Mouse (Mus musculus) kidney, embryonic 14.5 days (tissue): Measurements from ENCODE around the gene Fam171a2. TPM values are rescaled to one million over a fixed set of nuclear protein-coding genes. Genes with fewer than 3 reads are reported as not detected.
"Not testable (repeated sequence)": the region's sequence is repeated elsewhere in the genome, so short reads cannot be mapped to it uniquely, and the experiment has no call there.

Experiments
- ATAC-seq: fragments of 200-750 bp; cut with Nextera tagmentation; 2 replicates; pipeline ENCODE4 v1.8.0; 2017; ENCODE audit warnings: moderate number of reproducible peaks, mild to moderate bottlenecking, moderate TSS enrichment, moderate library complexity; ENCODE audit not compliant: low FRiP score, low TSS enrichment
- H3K27ac ChIP-seq: fragments of 300-500 bp; sonication (generic); 2 replicates; pipeline ENCODE4 v1.5.1; 2014; ENCODE audit warnings: low read depth, mild to moderate bottlenecking, low read length, moderate library complexity, mixed read lengths
- H3K27me3 ChIP-seq: fragments of 300-500 bp; sonication (generic); 2 replicates; pipeline ENCODE4 v1.6.1; 2014; ENCODE audit warnings: mild to moderate bottlenecking, low read length; ENCODE audit not compliant: control insufficient read depth, insufficient read depth
- H3K36me3 ChIP-seq: fragments of 300-500 bp; sonication (generic); 2 replicates; pipeline ENCODE4 v1.6.1; 2014; ENCODE audit warnings: low read length, mixed read lengths; ENCODE audit not compliant: control insufficient read depth, insufficient read depth
- H3K4me1 ChIP-seq: fragments of 300-500 bp; sonication (generic); 2 replicates; pipeline ENCODE4 v1.6.1; 2014; ENCODE audit warnings: low read length, mixed read lengths; ENCODE audit not compliant: control insufficient read depth, insufficient read depth
- H3K4me2 ChIP-seq: fragments of 300-500 bp; sonication (generic); replicated peaks from 2 replicates; pipeline ENCODE4 v1.6.1; 2014; ENCODE audit warnings: low read depth, mild to moderate bottlenecking, low read length
- H3K4me3 ChIP-seq: fragments of 300-500 bp; sonication (generic); 2 replicates; pipeline ENCODE4 v1.5.1; 2014; ENCODE audit warnings: mild to moderate bottlenecking, low read length
- H3K9ac ChIP-seq: fragments of 300-500 bp; sonication (generic); 2 replicates; pipeline ENCODE4 v1.6.1; 2014; ENCODE audit warnings: low read depth, mild to moderate bottlenecking, low read length, moderate library complexity
- H3K9me3 ChIP-seq: fragments of 300-500 bp; sonication (generic); 2 replicates; pipeline ENCODE4 v1.6.1; 2016; ENCODE audit warnings: low read length; ENCODE audit not compliant: control insufficient read depth
- WGBS: fragments of 180-500 bp; shearing (Covaris S2); extraction: QIAGEN DNeasy Blood & Tissue Kit; methylation state at CpG from one replicate; pipeline ENCODE4 v1.1.7; 2014; 5-methylcytosine and 5-hydroxymethylcytosine counted together
- polyA plus RNA-seq: library from polyadenylated mRNA; unstranded; fragments of >200 nt; fragmentation: Nextera tagmentation; extraction: Ambion mirVana; gene quantifications from 2 replicates; pipeline ENCODE4 v1.2.1, GENCODE M21; 2014

Gene Fam171a2
- polyA plus RNA-seq, 1 experiment from 2014 or later: 12.3 TPM

DNA sequence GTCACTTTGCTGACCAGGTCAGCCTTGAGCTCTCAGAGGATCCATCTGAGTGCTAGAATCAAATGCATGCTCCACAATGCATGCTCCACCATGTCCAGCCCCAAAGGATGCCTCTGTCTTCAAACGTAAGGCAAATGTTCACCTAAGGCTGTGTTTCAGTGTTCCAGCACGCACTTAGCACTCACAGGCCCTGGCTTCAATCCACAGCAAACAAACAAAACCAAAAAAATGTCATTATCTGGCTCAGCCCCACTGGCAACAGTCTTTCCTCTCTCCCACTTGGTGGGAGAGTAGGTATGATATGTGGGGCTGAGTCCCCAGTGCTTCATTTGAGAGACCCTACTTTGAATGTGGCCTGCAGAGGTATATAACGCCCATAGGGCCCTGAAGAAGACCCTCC is 36.4 kb downstream of the Fam171a2 start:
- WGBS: 73% methylated on average over 3 of the region's 3 CpGs
- no peak for ATAC-seq

DNA sequence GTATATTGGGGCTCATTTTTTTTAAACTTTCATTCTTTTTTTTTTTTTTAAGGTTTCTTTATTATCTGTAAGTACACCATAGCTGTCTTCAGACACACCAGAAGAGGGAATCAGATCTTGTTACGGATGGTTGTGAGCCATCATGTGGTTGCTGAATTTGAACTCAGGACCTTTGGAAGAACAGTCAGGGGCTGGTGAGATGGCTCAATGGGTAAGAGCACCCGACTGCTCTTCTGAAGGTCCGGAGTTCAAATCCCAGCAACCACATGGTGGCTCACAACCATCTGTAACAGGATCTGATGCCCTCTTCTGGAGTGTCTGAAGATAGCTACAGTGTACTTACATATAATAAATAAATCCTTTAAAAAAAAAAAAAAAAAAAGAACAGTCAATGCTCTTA is 37.1 kb downstream of the Fam171a2 start:
- not testable (repeated sequence) for H3K9ac ChIP-seq, ATAC-seq, H3K9me3 ChIP-seq, H3K4me2 ChIP-seq, H3K27me3 ChIP-seq, H3K4me3 ChIP-seq, H3K27ac ChIP-seq, H3K36me3 ChIP-seq
- WGBS: 99% methylated on average over 3 of the region's 3 CpGs
- peaks cover 12% of the 10 kb centered on the region for H3K4me1 ChIP-seq

More for the DNA sequence above, 36.4 kb downstream of the Fam171a2 start:
- Histone ChIP-seq H3K4me3 (no peak overlapping the region), H3K27me3 (no peaks in the 10 kb centered on the region), H3K9me3 (no peaks in the 10 kb centered on the region), H3K4me2 (no peak overlapping the region), H3K27ac (no peak overlapping the region), H3K4me1 (peaks cover 5% of the 10 kb centered on the region), H3K36me3 (no peaks in the 10 kb centered on the region), H3K9ac (no peak overlapping the region)

DNA sequence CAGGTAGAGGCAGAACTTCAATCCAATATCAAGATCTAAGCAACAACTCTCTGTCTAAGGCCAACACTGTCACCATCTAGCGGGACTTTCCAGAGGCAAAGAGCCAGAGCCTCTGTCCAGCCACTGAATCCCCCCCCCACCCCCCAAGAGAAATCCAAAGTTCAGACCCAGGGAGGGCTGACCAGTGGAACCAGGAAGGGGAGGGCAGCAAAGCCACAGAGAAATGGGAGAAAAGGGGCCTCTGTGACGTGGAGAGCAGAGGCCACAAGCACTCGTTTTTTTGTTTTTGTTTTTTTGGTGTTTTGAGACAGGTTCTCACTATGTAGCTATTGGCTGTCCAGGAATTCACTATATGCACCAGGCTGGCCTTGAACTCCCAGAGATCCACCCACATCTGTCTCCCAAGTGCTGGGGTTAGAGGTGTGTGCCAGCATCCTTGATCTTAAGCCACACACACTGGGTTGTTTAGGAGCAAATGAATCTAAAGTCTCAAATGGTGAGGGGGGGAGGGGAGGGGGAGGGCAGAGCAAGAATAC is 37.6 kb downstream of the Fam171a2 start:
- H3K27ac ChIP-seq: no peak overlapping the region
- 73% methylated on average over 3 of the region's 3 CpGs for WGBS
- peaks cover 1% of the 10 kb centered on the region for H3K36me3 ChIP-seq

DNA sequence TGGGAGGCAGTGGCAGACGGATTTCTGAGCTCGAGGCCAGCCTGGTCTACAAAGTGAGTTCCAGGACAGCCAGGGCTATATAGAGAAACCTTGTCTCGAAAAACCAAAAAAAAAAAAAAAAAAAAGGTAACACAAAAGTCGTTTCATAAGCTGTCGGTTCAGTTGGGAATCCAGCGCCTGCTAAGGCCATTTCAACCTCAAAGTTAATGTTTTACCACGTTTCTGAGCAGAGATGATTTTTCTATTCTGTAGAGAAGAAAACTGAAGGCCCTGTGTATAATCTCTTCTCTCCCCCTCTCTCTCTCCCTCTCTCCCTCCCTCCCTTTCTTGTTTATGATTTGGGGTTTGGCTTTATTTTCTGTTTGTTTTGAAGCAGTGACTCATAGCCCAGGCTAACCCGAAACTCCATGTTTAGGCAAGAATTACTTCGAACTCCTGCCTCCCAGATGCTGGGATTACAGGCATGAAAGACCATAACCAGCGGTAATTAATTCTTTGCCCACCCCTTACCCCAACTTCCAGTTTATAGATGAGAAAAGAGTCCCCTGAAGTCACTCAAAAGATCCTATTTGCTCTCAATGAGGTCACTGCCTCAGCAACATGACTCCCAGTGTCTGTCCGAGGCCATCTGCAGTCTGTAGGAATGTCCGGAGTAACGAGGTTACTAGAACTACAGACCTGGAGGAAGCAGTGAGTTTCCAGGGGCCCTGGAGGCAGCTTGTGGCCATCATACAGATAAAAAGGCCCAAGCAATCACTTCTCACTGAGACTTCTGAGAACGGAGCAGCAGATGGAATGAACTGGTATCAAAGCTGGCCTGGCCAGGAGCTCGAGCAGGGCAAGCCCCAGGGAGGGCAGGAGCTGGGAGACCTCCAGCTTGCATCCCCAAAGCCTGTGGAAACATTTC is 38.3 kb downstream of the Fam171a2 start:
- peak overlapping the region; percentile 76 for H3K4me2 ChIP-seq
- peak overlapping the region; percentile 78 for H3K4me3 ChIP-seq
- H3K36me3 ChIP-seq: peaks cover 8% of the 10 kb centered on the region
- peaks cover 18% of the 10 kb centered on the region for H3K4me1 ChIP-seq
- peak overlapping the region; percentile 53; the same call in 1 of the 2 replicates for H3K27ac ChIP-seq
- no peak overlapping the region; the same call in 1 of the 2 replicates for H3K9ac ChIP-seq
- no peaks in the 10 kb centered on the region for H3K9me3 ChIP-seq
- 30% methylated on average over 14 of the region's 15 CpGs for WGBS
- no peaks in the 10 kb centered on the region for H3K27me3 ChIP-seq
- ATAC-seq: no peak

More for the DNA sequence above, 37.6 kb downstream of the Fam171a2 start:
- H3K9me3 ChIP-seq: no peaks in the 10 kb centered on the region
- H3K9ac ChIP-seq: no peak overlapping the region
- H3K4me1 ChIP-seq: peaks cover 14% of the 10 kb centered on the region
- ATAC-seq: no peak
- no peak overlapping the region for H3K4me2 ChIP-seq
- no peaks in the 10 kb centered on the region for H3K27me3 ChIP-seq
- no peak overlapping the region for H3K4me3 ChIP-seq

DNA sequence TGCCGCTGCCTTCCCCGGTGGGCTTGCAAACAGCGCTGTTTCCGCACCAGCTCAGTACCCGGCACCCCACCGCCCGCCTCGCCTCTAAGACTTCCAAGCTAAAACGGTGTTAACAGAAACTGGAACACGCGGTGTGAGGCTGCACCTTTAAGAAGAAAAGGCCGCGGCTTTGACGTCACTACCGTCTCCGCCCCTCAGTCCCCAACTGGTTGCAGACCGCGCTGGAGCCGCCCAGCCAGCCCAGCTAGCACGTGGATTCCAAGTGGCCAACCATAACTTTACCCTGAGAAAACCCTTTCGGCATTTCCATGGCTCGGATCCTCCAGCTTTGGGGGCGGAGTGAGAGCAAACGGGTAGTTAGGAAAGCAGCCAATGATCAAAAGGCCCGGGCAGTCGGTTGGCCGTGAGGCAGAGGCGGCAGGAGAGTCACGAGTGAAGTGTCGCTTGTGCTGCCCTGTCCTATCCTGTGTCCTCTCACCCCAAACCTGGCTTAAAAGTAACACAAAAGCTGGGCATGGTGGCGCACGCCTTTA is 39.1 kb downstream of the Fam171a2 start:
- WGBS: under 1% methylated on average over 32 of the region's 32 CpGs
- peak overlapping the region; percentile 78 for H3K4me3 ChIP-seq

DNA sequence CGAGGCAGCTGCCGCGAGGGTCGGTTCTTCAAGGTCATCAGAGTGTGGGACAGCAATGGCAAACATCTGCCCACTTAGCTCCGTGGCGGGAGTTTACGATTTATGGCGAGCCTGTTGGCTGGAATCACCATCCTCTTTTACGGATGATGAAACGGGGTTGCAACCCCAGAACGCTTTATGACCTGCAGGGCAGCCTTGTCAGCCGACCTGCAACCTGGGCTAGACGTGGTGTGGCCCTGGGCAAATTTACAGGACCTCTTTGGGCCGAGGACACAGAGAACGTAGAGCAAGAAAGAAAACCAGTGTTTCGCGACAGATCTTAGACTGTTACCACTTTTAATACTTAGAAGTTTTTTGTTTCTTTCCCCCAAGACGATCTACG is 39.7 kb downstream of the Fam171a2 start, which contains the start of gene Slc25a39:
Gene Slc25a39 (minus strand): TSS at position 113 of the 382 bp plus-strand sequence.
- peak; percentile 13; the same call in 1 of the 2 replicates for ATAC-seq
- H3K27ac ChIP-seq: peak within 1 kb of the TSS; percentile 97
- peaks cover 21% of the 10 kb centered on the region for H3K36me3 ChIP-seq
- peaks cover 18% of the 10 kb centered on the region for H3K4me1 ChIP-seq
- H3K9me3 ChIP-seq: no peaks in the 10 kb centered on the region
- no peaks in the 10 kb centered on the region for H3K27me3 ChIP-seq
- H3K4me3 ChIP-seq: peak within 1 kb of the TSS; percentile 78
- H3K4me2 ChIP-seq: peak within 1 kb of the TSS; percentile 76
- peak within 1 kb of the TSS; percentile 86 for H3K9ac ChIP-seq
- WGBS: under 1% methylated on average over 19 of the region's 19 CpGs

More for the DNA sequence above, 39.1 kb downstream of the Fam171a2 start:
- Histone ChIP-seq H3K9me3 (no peaks in the 10 kb centered on the region), H3K9ac (peak overlapping the region; percentile 86; the same call in 1 of the 2 replicates), H3K4me1 (peaks cover 18% of the 10 kb centered on the region), H3K4me2 (peak overlapping the region; percentile 76), H3K27ac (peak overlapping the region; percentile 97), H3K36me3 (peaks cover 15% of the 10 kb centered on the region), H3K27me3 (no peaks in the 10 kb centered on the region)
- ATAC-seq: peak; percentile 90

DNA sequence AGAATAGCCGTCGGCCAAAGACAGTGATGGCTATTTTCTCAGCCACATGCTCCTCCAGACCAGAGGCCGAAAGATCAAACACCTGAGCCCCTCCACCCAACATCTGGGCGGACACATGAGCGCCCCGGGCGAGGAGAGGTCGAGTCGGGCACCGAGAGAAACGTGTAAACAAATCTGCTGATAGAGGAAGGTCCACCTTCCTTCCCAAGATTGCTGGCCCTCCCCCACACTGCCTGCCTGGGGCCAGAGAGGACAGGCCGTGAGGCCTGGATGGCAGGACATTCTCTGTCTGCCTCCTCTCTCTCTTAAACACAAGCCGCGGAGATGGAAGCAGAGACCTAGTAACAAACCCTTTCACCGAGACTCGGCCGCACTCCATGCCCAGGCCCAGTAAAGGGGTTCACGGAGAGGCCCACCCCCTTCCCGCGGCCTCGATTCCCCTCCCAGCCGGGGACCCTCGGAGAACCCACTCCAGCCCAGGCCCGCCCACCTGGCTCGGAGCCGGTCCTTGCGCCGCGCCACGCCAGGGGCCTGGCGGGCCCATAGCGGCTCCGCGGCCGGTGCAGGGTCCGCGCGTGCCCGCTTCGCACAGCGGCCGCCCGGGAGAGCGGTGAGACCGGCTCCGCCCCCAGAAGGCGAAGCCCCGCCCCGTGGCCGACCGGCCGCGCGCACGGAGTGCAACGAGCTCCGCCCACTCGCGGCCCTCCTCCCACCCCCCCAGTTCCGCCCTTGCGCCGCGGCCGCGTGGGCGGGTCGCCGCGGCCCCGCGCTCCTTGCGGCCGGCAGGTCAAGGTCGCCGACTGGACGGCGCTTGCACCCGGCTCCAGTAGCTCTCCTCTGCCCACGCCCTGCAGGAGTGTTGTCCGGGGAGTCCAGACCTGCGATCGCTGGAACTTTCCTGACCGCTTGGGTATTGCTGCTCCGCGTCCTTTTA is 40.3 kb downstream of the Fam171a2 start:
- WGBS: under 1% methylated on average over 71 of the region's 85 CpGs
- peaks cover 18% of the 10 kb centered on the region for H3K4me1 ChIP-seq
- peak overlapping the region; percentile 78 for H3K4me3 ChIP-seq
- H3K9me3 ChIP-seq: no peaks in the 10 kb centered on the region
- H3K27me3 ChIP-seq: no peaks in the 10 kb centered on the region
- peak overlapping the region; percentile 97 for H3K27ac ChIP-seq
- peaks cover 24% of the 10 kb centered on the region for H3K36me3 ChIP-seq
- H3K4me2 ChIP-seq: peak overlapping the region; percentile 76
- peak; percentile 75 for ATAC-seq
- H3K9ac ChIP-seq: peak overlapping the region; percentile 86

DNA sequence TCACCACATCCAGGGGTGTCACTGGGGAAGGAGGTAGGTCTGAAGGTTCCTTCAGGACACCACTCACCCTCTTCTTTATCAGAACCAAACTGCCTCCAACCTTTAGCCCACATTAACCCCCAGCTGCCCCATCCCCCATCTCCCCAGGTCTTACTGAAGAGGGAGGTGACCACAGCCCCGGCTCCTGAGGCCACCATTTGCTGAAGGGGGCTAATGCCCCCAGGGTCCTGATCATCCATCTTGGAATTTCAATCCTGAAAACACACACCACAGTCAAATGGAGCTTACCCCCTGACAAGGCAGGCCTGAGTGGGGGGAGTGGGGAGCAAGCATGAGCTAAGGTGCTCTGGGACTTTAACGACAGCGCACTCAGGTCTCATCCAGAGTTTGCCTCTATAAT is 41.1 kb downstream of the Fam171a2 start:
- no peak for ATAC-seq
- 5% methylated on average over 3 of the region's 3 CpGs for WGBS

More for the DNA sequence above, 41.1 kb downstream of the Fam171a2 start:
- Histone ChIP-seq H3K27me3 (no peaks in the 10 kb centered on the region), H3K4me3 (peak overlapping the region; percentile 78), H3K9ac (peak overlapping the region; percentile 86; the same call in 1 of the 2 replicates), H3K4me1 (peaks cover 18% of the 10 kb centered on the region), H3K9me3 (no peaks in the 10 kb centered on the region), H3K36me3 (peaks cover 24% of the 10 kb centered on the region), H3K4me2 (peak overlapping the region; percentile 76), H3K27ac (no peak overlapping the region; the same call in 1 of the 2 replicates)
